Mouse (Mus musculus) lung, postnatal 0 days (tissue): ENCODE measurements around the gene Tmem120a. TPM values are rescaled to one million over a fixed set of nuclear protein-coding genes. Genes with fewer than 3 reads are reported as not detected.

Experiments
- ATAC-seq: fragments of 200-750 bp; cut with Nextera tagmentation; 2 replicates; pipeline ENCODE4 v1.8.0; 2017; ENCODE audit warnings: moderate library complexity
- DNase-seq: peaks from one replicate; pipeline ENCODE4 v3.0.0-alpha.2; 2016; ENCODE audit warnings: low spot score
- H3K27ac ChIP-seq: fragments of 300-500 bp; sonication (generic); 2 replicates; pipeline ENCODE4 v1.5.1; 2014; ENCODE audit warnings: antibody characterized with exemption, mild to moderate bottlenecking, low read length, mixed read lengths
- H3K27me3 ChIP-seq: fragments of 300-500 bp; sonication (generic); replicated peaks from 2 replicates; pipeline ENCODE4 v1.6.1; 2014; ENCODE audit warnings: low read length, mixed read lengths; ENCODE audit not compliant: insufficient read depth
- H3K36me3 ChIP-seq: fragments of 300-500 bp; sonication (generic); 2 replicates; pipeline ENCODE4 v1.6.1; 2014; ENCODE audit warnings: low read length, mixed read lengths; ENCODE audit not compliant: insufficient read depth
- H3K4me1 ChIP-seq: fragments of 300-500 bp; sonication (generic); 2 replicates; pipeline ENCODE4 v1.6.1; 2014; ENCODE audit warnings: antibody characterized with exemption, low read depth, low read length, mixed read lengths; ENCODE audit not compliant: insufficient read depth
- H3K4me2 ChIP-seq: fragments of 300-500 bp; sonication (generic); replicated peaks from 2 replicates; pipeline ENCODE4 v1.6.1; 2014; ENCODE audit warnings: low read depth, mild to moderate bottlenecking, low read length, moderate library complexity, mixed read lengths
- H3K4me3 ChIP-seq: fragments of 300-500 bp; sonication (generic); 2 replicates; pipeline ENCODE4 v1.5.1; 2014; ENCODE audit warnings: low read depth, low read length
- H3K9ac ChIP-seq: fragments of 300-500 bp; sonication (generic); replicated peaks from 2 replicates; pipeline ENCODE4 v1.6.1; 2014; ENCODE audit warnings: low read depth, mild to moderate bottlenecking
- H3K9me3 ChIP-seq: fragments of 300-500 bp; sonication (generic); 2 replicates; pipeline ENCODE4 v1.6.1; 2016; ENCODE audit warnings: low read length, mixed read lengths
- CTCF ChIP-seq: IDR thresholded peaks from 2 replicates; pipeline ENCODE4 v1.5.1; 2016; ENCODE audit warnings: antibody characterized with exemption, mild to moderate bottlenecking
- EP300 ChIP-seq: IDR thresholded peaks from 2 replicates; pipeline ENCODE4 v1.6.1; 2016; ENCODE audit warnings: antibody characterized with exemption, mild to moderate bottlenecking, control low read depth
- WGBS: fragments of 180-500 bp; shearing (Covaris S2); extraction: QIAGEN DNeasy Blood & Tissue Kit; methylation state at CpG from one replicate; pipeline ENCODE4 v1.1.7; 2014; 5-methylcytosine and 5-hydroxymethylcytosine counted together
- polyA plus RNA-seq: library from polyadenylated mRNA; unstranded; fragments of >200 nt; fragmentation: Nextera tagmentation; extraction: Ambion mirVana; gene quantifications from 2 replicates; pipeline ENCODE4 v1.2.1, GENCODE M21; 2015

The Tmem120a gene
- polyA plus RNA-seq, 1 experiment from 2014 or later = 45.2 TPM

GRCm38 (mm10) chr5:135728361-135728760, 15.9 kb downstream of the Tmem120a start:
- ATAC-seq (no peak), DNase-seq (no peak)
- Histone ChIP-seq H3K4me1 (no peaks in the 10 kb centered on the region), H3K9me3 (no peaks in the 10 kb centered on the region), H3K27me3 (no peaks in the 10 kb centered on the region), H3K27ac (no peak overlapping the region), H3K9ac (no peak overlapping the region), H3K36me3 (peaks cover 41% of the 10 kb centered on the region), H3K4me2 (no peak overlapping the region), H3K4me3 (no peak overlapping the region)
- WGBS = 87% methylated on average over 13 of the region's 13 CpGs
- TF ChIP-seq EP300 (no peak), CTCF (no peak)

GRCm38 (mm10) chr5:135727871-135728270, 16.4 kb downstream of the Tmem120a start:
- no peak for DNase-seq
- Histone ChIP-seq H3K36me3 (peaks cover 36% of the 10 kb centered on the region), H3K9me3 (no peaks in the 10 kb centered on the region), H3K27ac (no peak overlapping the region), H3K27me3 (no peaks in the 10 kb centered on the region), H3K4me1 (no peaks in the 10 kb centered on the region), H3K4me3 (no peak overlapping the region), H3K9ac (no peak overlapping the region), H3K4me2 (no peak overlapping the region)
- WGBS = 82% methylated on average over 9 of the region's 9 CpGs
- TF ChIP-seq EP300 (no peak), CTCF (no peak)
- ATAC-seq = no peak

GRCm38 (mm10) chr5:135726641-135727346, 17.5 kb downstream of the Tmem120a start:
- Histone ChIP-seq H3K4me2 (no peak overlapping the region), H3K27me3 (no peaks in the 10 kb centered on the region), H3K4me3 (no peak overlapping the region), H3K9me3 (no peaks in the 10 kb centered on the region), H3K9ac (no peak overlapping the region), H3K4me1 (peaks cover 4% of the 10 kb centered on the region; the same call in 1 of the 2 replicates), H3K36me3 (peaks cover 25% of the 10 kb centered on the region), H3K27ac (no peak overlapping the region)
- 79% methylated on average over 2 of the region's 2 CpGs for WGBS
- TF ChIP-seq EP300 (no peak), CTCF (no peak)
- no peak for DNase-seq
- ATAC-seq = no peak

GRCm38 (mm10) chr5:135725991-135726390, 18.3 kb downstream of the Tmem120a start:
- ATAC-seq = no peak
- Histone ChIP-seq H3K27ac (no peak overlapping the region), H3K9ac (no peak overlapping the region), H3K4me1 (peaks cover 4% of the 10 kb centered on the region; the same call in 1 of the 2 replicates), H3K36me3 (peaks cover 17% of the 10 kb centered on the region), H3K27me3 (no peaks in the 10 kb centered on the region), H3K4me2 (no peak overlapping the region; the same call in 1 of the 2 replicates), H3K4me3 (no peak overlapping the region), H3K9me3 (no peaks in the 10 kb centered on the region)
- TF ChIP-seq EP300 (no peak), CTCF (no peak)
- WGBS = 40% methylated on average over 6 of the region's 6 CpGs
- DNase-seq = no peak

- ATAC-seq (peak; percentile 81), DNase-seq (peak; percentile 65)
- Histone ChIP-seq H3K27ac (no peak overlapping the region; the same call in 1 of the 2 replicates), H3K27me3 (no peaks in the 10 kb centered on the region), H3K4me2 (no peak overlapping the region; the same call in 1 of the 2 replicates), H3K4me1 (peaks cover 4% of the 10 kb centered on the region; the same call in 1 of the 2 replicates), H3K36me3 (peaks cover 12% of the 10 kb centered on the region; the same call in 1 of the 2 replicates), H3K9ac (no peak overlapping the region), H3K9me3 (no peaks in the 10 kb centered on the region), H3K4me3 (no peak overlapping the region)
- no peak for TF ChIP-seq CTCF
- no peak for TF ChIP-seq EP300
- 31% methylated on average over 8 of the region's 8 CpGs for WGBS
Observed at GRCm38 (mm10) chr5:135725391-135725841, 18.8 kb downstream of the Tmem120a start.

GRCm38 (mm10) chr5:135724536-135725322, 19.5 kb downstream of the Tmem120a start:
- peaks cover 12% of the 10 kb centered on the region; the same call in 1 of the 2 replicates for H3K36me3 ChIP-seq
- WGBS = 40% methylated on average over 9 of the region's 9 CpGs
- H3K27me3 ChIP-seq = no peaks in the 10 kb centered on the region
- no peak overlapping the region for H3K4me3 ChIP-seq
- H3K27ac ChIP-seq = no peak overlapping the region; the same call in 1 of the 2 replicates
- ATAC-seq (peak; percentile 46; the same call in 1 of the 2 replicates), DNase-seq (no peak)
- peaks cover 4% of the 10 kb centered on the region; the same call in 1 of the 2 replicates for H3K4me1 ChIP-seq
- TF ChIP-seq EP300 (no peak), CTCF (no peak)
- no peaks in the 10 kb centered on the region for H3K9me3 ChIP-seq
- H3K9ac ChIP-seq = no peak overlapping the region
- H3K4me2 ChIP-seq = no peak overlapping the region
